In the genomic region with DNA sequence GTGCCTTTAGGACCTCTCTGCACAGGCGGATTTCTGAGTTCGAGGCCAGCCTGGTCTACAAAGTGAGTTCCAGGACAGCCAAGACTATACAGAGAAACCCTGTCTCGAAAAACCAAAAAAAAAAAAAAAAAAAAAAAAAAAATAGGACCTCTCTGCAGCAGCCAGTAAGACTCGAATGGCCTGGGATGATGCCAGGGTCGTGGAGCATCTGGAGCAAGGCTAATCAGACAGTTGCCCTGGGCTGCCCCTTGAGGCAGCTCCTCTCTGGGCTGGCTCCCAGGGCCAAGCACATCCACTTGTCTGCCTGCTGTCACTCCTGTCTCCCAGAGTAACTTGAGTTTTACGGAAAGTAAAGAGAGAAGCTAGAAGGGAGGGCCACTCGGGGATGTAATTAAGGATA, we compare ENCODE assay signal across 17 mouse cellular contexts. TPM values are rescaled to one million over a fixed set of nuclear protein-coding genes. Genes with fewer than 3 reads are reported as not detected.
DNase-seq lines count a peak whose midpoint lies in the region; ATAC-seq lines count a peak whose summit lies in the region.
"Had no signal": no experiment of that assay in that cellular context is flagged by ENCODE, and none has a peak within 500 bp of the region (broad histone marks: within the 10 kb centered on the region; RNA-seq: fewer than 3 reads in every experiment).

No protein-coding gene starts in this region.

- H3K9me3 ChIP-seq in forebrain, embryonic 16.5 days (ENCODE audit: control insufficient read depth, low read length), result no peaks in the 10 kb centered on the region
- H3K9me3 ChIP-seq: heart, embryonic 15.5 days; hindbrain, embryonic 15.5 days; megakaryocyte, embryonic 14.5 days; stomach, embryonic 15.5 days had no signal

- WGBS in forebrain, embryonic 16.5 days, result 80% methylated on average over 6 of the region's 7 CpGs

- no peak overlapping the region for H3K27ac ChIP-seq in forebrain, embryonic 16.5 days (ENCODE audit: low read length)
- H3K27ac ChIP-seq: heart, embryonic 15.5 days; hindbrain, embryonic 15.5 days; kidney, postnatal 0 days; stomach, embryonic 15.5 days had no signal

- no peaks in the 10 kb centered on the region for H3K4me1 ChIP-seq in forebrain, embryonic 16.5 days (replicated peaks; ENCODE audit: control insufficient read depth, insufficient read depth, low read length)
- H3K4me1 ChIP-seq: hindbrain, embryonic 15.5 days; stomach, embryonic 15.5 days had no signal

- H3K4me3 ChIP-seq in forebrain, embryonic 16.5 days (replicated peaks; ENCODE audit: low read length), result no peak overlapping the region
- H3K4me3 ChIP-seq: heart, embryonic 15.5 days; hindbrain, embryonic 15.5 days; stomach, embryonic 15.5 days had no signal

- H3K9ac ChIP-seq in forebrain, embryonic 16.5 days (replicated peaks; ENCODE audit: low read depth, low read length), result no peak overlapping the region
- H3K9ac ChIP-seq: forebrain, postnatal 0 days; heart, embryonic 15.5 days; hindbrain, embryonic 15.5 days; stomach, embryonic 15.5 days had no signal

- DNase-seq in adrenal gland, adult 8-10 months, result peak; percentile 72
- DNase-seq in adrenal gland, postnatal 4 days (ENCODE audit: low spot score in 2 of 2), result no peak
- DNase-seq in kidney, postnatal 4 days, result peak; percentile 45 to 58
- no peak for DNase-seq in kidney, adult 18-20 months
- DNase-seq in 3T3-L1 (ENCODE audit: low read depth, low spot score), result peak; percentile 18
- DNase-seq in gastrocnemius, postnatal 10 days, result peak; percentile 57
- DNase-seq in thymus, postnatal 36 days, result no peak
- DNase-seq: cerebellum, adult 2 months; forebrain, postnatal 0 days; heart, adult 11 months; lung, adult 18-20 months had no signal

- H3K27me3 ChIP-seq in forebrain, embryonic 16.5 days (replicated peaks; ENCODE audit: control insufficient read depth, insufficient read depth, low read length), result no peaks in the 10 kb centered on the region
- H3K27me3 ChIP-seq: heart, embryonic 15.5 days; hindbrain, embryonic 15.5 days; megakaryocyte, embryonic 14.5 days; stomach, embryonic 15.5 days had no signal

- ATAC-seq in forebrain, embryonic 16.5 days, result no peak
- ATAC-seq: forebrain, postnatal 0 days had no signal

- H3K36me3 ChIP-seq in forebrain, embryonic 16.5 days (ENCODE audit: control insufficient read depth, insufficient read depth), result no peaks in the 10 kb centered on the region
- H3K36me3 ChIP-seq: heart, embryonic 15.5 days; hindbrain, embryonic 15.5 days; stomach, embryonic 15.5 days had no signal

- H3K4me2 ChIP-seq in forebrain, embryonic 16.5 days (ENCODE audit: low read length), result no peak overlapping the region
- H3K4me2 ChIP-seq: heart, embryonic 15.5 days; hindbrain, embryonic 15.5 days; stomach, embryonic 15.5 days had no signal

RNA-seq across cellular contexts. Expression of gene Inpp5d, which starts 24.9 kb away (rescaled TPM):
- total RNA-seq in adrenal gland, adult 8-10 months (2022), result 10 to 100 TPM; 16.8 to 37.9 (median 21.4) TPM
- 10 to 100 TPM; 21.5 to 22.3 TPM for total RNA-seq in adrenal gland, postnatal 4 days (2021)
- total RNA-seq in gastrocnemius, postnatal 10 days (2021), result 10 to 100 TPM in 1 of 2 experiments, 1 to 10 TPM in 1; 7.1 to 14.8 TPM
- polyA plus RNA-seq in forebrain, embryonic 16.5 days (2015; fragmentation: Nextera tagmentation; extraction: Ambion mirVana), result 2.8 and 4.3 TPM in 2 replicates

Comparison
In these comparisons a context has a peak if more than half of its experiments do, and no peak if none do; other contexts are left out.
1. DNase-seq: peak in adrenal gland, adult 8-10 months (single experiment), kidney, postnatal 4 days (2 of 2), 3T3-L1 (single experiment) and gastrocnemius, postnatal 10 days (single experiment); none in adrenal gland, postnatal 4 days (0 of 2), kidney, adult 18-20 months (single experiment) and thymus, postnatal 36 days (0 of 2).